Mouse (Mus musculus): ENCODE data around the gene Rbfox1.

The Rbfox1 gene

DNA sequence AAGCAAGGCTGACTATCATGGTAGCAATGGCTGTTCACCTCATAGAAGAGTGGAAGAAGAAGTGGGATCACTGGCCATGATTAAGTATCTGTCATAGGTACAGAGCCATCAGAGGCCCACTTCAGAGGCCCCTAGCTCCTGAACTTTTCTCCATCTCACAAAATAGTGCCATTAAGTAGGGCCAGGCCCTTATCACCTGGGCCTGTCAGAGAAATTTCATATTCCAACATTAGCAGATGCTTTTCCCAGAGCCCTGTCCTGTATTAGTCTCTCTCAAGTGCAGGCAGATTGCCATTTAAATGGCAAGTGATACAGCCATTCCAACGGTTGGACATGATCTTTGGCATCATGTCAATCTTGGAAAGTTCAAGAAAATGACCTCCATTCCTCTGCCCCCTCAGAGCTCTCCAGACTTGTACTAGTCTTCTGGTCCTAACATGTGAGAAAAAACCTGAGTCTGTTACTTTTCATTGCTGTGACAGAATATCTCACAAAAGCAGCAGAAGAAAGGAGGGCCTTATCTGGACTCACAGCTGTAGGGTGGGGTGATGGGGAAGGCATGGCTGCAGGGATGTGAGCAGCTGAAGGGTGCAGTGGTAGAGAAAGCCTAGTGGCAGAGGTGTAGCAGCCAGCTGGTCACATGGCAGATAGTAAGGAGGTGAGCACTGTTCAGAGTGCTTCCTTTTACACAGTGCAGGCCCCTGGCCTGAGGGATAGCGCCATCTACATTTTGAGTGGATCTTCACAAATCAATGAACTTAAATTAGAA lies 210.6 kb downstream of the Rbfox1 start:
- DNase-seq (ENCODE audit: low spot score), result no peak

DNA sequence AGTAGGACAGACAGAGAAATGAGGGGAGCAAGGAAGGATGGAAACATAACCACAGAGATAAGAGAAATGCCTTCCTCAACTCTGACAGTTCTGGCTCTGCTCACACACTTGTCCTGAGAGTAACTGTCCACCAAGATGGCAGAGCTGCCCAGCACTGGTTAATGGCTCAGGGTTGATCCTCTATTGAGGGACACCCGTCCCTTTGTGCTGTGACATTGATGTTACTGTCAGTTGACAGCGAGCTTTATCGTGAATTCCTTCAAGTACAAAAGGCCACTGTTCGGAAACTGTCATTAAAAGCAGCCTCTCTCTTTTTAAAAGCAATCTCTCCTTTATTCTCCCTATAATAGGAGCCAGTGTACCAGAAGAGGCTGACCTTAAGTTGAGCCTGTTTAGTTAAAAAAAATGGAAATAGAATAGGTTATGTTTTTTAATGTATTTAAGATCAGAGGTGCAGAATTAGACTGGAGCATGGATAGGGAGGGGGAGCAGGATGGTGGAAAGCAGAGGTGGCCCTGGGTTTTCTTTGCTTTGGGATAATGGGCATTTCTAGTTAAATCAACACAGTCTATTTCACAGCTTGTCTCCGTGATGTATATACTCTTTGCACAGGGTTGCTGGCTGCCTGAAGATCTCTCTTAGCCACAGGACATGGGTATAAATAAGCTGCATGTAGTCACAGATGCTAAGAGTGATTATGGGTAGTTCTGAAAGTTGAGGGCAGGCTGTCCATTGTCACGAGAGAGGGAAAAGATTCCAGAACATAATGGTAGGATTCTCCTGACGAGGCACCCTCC lies 212.3 kb downstream of the Rbfox1 start:
- DNase-seq (ENCODE audit: low spot score), result no peak

DNA sequence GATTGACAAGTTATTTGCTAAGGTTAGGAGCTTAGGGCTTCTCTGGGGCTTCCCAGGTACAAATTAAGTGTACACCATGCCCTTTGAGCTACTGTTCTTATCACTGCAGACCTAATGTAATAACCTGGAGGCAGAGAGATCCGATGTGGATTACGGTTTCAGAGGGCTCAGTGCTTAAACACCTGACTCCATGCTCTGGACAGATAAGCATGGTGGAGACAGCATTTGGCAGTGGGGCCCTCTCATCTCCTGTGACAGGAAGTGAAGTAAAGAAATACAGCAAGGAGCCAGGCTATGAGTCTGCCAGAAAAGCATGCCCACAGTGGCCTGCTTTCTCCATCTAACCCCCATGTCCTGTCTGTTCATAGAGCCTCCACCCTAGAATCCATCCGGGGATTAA lies 213.0 kb downstream of the Rbfox1 start:
- DNase-seq (ENCODE audit: low spot score), result no peak

DNA sequence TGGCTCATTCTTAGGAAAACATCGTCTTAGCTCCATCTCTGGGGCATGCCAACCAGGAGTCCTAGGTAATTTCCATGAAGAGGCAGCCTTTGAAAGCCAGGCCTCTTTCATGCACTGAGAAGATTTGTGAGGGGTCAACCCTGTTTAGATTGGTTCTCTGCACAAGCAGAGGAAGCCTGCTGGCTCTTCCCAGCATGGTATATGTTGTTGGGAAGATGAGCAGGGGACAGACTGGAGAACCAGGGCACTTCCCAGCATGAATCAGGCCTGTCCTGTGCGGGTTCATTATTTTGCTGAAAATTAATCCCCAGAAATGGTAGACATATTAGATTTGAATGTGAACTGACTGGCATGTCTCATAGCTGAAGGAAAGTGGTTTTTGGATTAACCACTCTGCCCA lies 214.4 kb downstream of the Rbfox1 start:
- no peak for DNase-seq (ENCODE audit: low spot score)

DNA sequence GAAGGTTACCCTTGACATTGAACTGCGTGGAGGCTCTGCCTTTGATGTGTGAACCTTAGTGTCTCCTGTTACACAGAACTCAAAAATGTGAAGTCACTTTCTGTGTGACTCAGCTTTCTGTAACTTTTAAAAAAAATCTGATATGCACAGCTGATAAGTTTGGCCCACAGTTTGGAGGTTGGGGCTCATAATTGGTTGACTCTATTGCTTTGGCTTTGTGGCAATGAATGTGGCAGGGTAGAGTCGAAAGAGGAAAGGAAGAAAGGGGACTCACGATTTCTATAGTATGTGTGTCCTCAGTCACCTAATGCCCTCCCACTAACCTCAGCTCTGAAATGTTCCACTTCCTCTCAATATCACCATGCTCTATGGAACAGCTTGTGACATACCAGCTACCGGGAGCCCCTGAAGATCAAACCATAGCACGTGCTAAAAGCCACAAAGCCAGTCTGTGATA lies 215.3 kb downstream of the Rbfox1 start:
- DNase-seq (ENCODE audit: low spot score), result no peak

DNA sequence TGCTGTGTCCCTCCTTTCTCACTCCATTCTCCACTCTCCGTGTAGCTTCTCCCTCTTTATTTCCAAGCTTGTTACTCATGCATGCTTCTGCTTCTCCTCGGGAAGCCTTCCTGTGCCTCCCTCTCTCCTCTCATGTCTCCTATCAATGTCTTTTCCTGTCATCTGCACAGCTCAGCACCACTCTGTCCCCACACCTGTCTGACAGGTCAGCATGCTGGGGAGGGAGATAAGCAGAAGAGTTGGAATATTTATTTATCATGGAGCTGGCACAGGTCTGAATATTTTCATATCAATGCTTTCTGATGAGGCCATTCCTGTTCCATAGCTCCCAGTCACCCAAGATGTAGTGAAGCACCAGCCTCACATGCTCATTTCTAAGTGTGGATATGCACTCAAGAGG lies 218.6 kb downstream of the Rbfox1 start:
- DNase-seq (ENCODE audit: low spot score), result no peak

DNA sequence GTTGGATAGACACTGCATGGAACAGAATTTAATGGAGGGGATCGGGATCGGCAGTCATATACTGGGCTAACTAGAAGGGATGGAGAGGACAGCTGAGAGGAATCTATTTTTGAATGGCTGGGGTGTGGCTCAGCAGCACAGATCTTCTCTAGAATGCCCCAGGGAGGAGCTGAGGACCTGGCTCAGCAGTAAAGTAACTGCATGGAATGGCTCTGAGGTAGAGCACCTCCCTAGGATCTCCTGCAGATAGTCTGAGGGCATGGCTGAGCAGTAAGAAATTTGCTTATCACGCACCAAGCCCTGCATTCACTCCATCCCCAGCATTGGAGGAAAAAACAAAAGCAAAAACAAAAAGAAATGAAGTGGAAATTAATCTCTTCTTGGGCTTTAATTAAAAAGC lies 225.0 kb downstream of the Rbfox1 start:
- DNase-seq (ENCODE audit: low spot score), result no peak

DNA sequence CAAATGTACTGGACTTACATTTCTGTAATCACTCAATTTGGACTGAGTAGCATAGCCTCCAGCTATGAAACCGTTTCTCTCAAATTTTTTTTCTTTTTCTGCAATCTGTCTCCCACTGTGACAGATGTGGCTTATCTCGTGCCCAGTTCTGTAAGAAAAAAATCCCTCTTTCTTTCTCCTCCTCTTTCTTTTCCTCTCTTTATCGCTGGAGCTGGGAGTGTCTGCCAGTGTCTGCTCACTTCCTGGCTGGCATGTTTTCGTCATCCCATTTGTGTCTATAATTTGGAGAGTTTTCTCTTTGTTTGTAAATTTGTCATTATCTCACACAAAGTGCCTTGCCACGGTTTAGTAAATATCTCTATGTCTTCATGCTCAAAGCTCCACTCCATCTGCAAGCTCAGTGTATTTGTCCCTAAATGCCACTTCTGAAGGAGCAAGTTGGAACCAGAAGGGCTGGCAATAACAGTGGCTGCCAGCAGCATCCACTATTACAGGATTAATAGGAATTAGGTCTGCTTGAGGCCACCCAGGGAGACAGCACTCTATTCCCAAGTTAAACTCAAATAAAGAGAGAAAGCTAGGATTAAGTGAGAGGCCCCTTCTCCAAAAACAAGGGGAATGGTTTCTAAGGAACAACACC lies 228.8 kb downstream of the Rbfox1 start:
- DNase-seq (ENCODE audit: low spot score), result no peak

DNA sequence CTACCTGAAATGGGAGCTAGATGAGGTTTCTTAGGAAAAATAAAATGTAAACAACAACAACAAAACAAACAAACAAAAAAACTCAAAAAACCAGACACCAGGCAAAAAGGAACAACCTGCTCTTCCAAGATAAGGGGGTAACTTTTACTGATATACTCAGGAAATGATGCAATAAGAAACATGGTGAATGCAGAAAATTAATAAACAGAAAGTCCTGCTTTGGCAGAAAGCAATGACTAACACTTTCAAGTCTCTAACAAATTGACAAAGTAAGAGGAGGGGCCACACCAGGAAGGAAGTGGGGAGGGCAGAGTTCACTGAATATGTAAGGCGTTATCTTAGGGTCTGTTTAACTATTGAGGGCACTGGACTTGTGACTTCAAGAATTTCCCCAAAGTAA lies 234.3 kb downstream of the Rbfox1 start:
- DNase-seq (ENCODE audit: low spot score), result no peak

DNA sequence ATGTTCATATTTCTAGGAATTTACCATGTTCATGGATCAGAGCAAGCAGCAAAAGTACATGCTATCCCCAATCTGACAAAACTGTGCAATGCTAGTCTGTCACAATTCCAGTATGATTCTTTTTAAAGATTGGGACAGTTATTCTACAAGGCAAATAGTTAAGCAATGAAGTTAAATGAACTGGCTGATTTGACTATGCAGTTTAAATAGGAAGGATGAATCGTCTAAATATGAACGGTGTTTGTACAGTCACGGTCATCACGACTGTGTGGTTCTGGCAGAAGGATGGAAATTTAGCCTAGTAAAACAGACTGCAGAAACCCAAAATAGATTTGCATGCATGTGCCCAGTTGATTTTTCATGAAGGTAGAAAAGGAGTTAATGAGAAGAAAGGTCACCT lies 236.1 kb downstream of the Rbfox1 start:
- DNase-seq (ENCODE audit: low spot score), result no peak

DNA sequence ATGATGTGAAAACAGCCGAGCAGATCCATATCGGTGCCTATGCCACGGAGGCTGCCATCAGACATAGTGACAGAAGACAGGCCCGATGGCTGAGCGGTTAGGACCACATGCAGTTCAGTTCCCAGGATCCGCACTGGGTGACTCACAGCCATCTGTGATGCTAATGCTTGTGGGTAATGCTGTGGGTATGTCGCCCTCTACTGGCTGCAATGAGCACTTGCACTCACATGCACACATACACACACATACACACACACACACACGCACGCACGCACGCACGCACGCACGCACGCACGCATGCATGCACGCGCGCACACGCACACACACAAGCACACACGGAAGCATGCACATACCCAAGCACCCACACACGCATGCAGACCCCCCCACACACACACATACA lies 237.7 kb downstream of the Rbfox1 start:
- DNase-seq (ENCODE audit: low spot score), result no peak

DNA sequence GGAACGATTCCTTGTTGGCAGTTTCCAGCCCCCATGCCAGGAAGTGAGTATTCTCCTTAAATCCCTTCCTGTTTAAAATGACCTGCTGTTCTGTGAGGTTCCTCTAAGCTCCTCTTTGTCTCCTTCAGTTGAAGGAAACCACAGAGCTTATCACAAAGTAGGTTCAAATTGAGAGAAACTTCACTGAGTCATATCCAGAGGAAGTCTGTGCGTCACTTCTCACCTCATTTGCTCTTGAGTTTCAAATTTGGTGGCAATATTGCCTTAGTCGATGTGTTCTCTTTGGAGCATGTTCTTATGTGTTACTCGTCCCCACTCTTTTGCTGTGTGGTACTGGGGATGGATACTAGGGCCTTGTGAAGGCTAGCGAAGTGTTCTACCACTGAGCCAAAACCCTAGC lies 243.2 kb downstream of the Rbfox1 start:
- DNase-seq (ENCODE audit: low spot score), result no peak

DNA sequence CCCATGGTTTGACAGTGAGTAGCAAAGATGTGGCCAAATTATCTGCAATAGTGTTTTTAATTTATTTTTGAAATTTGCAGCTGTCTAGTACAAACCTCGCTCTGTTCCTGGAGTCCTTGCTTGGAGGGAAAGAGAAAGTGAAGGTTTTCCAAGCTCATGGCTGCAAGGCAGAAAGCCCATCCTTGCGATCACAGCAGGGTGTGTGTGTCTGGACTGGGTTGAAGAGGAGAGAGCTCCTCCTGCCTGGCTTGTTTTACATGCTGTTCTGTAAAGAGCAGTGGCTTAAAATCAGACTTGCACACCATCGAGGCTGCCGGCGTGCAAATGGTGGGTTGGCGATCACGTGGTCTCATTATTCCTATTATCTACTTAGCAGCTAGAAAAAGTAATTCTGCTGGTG lies 249.9 kb downstream of the Rbfox1 start:
- DNase-seq (ENCODE audit: low spot score), result no peak

DNA sequence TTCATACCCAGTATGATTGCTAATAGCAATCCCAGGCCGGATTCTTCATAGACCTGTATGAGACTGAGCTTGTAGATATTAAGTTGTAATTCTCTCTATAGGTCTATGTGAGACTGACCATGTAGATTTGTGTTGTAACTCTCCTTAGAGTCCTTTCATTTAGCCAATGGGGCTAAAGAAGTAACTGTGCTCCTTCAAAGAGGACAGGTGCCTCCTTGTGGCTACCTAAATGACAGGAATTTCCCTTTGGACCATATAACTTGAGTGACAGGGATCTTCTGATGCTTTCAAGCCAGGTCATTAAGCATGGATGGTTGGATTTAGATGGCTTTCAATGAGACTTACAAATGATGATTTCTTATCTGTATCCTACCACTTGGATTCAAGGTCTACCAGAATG lies 254.3 kb downstream of the Rbfox1 start:
- DNase-seq (ENCODE audit: low spot score), result no peak

DNA sequence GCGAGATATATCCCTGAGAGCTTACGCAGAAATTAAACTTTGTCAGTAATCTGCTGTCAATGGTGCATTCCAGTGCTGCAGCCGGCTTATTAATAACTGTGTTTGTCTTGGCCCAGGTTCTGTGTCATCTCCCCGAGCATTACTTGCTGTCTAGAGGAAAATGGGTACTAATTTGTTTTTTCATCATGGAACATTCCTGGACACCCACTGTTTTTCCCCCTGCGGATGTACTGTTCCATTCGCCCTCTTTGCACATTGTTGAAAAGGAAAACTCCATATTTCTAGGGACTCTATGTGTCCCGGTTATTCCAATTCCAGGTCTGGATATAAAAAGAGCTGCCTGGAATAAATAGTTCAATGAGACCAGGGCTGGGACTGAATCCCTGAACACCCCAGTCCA lies 262.8 kb downstream of the Rbfox1 start:
- DNase-seq (ENCODE audit: low spot score), result peak; percentile 27

DNA sequence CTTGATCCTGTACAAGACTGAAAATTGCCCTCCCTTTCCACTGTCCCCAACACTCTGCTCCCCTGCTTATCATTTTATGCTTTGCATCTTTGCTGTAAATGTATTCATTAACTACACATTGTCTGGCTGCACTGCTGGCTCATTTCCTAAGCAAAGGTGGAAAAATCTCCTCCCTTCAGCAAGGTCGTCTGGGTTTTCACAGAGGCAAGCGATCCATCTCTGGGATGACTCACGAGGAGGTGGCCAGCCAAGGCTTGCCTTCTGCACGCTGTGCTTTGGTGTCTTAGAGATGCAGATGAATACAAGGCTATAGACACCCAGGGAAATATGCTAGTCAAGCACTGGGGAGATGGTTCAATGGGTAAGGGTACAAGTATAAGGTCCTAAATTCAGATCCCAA lies 264.2 kb downstream of the Rbfox1 start:
- DNase-seq (ENCODE audit: low spot score), result no peak

DNA sequence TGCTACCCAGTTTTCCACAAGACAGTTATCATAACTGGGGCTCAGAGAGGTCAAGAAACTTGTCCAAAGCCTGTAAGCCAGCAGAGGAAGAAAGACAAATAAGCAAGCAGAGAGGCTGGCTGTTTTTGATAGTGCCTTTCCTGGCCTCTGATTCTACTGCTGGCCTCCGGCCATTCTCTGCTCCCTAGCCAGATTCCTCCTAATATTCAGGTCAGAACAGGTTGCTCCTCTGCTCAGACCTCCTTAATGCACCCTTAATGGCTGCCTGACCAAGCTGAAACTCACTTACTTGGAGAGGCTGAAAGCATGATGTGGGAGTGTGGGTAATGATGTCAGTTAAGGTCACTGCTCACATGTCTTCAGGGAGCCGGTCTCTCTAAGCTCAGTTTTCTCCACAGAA lies 270.4 kb downstream of the Rbfox1 start:
- no peak for DNase-seq (ENCODE audit: low spot score)

DNA sequence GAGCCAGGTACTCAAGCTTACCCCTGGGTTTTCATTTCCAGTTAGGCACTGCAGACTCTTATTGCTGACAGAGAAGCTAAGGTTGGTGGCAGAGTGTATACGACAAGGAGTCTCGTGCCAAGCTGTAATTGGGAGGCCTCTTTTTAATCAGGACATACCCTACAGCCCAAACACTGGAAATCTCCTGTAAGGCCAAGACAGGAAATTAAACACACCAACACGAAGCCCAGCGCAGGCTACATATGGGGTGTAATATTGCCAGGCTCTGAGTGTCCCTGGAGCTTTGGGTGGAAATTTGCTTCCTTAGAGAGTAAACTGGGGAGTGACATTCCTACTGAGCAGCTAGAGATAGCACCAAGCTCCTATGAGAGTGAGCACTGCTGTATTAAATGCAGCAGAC lies 279.3 kb downstream of the Rbfox1 start:
- no peak for DNase-seq (ENCODE audit: low spot score)

DNA sequence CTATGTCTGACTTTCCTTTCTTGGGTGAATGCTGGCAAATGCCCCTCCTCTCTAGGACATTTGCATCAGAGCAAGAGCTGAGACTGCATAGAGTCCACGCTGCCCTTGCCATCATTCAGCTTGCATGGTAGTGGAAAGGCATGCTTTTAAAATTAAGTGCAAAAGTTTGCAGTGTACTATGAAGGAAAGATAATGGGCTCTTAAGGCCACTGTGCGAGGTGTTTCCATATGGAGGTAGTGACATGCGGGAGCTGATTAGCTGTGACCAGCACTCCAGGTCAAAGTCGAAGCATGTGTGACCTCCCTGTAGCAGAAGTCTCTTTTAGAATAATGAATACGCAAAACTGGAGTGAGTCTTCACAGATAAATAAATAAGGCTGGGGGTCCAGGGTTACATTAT lies 284.2 kb downstream of the Rbfox1 start:
- DNase-seq (ENCODE audit: low spot score), result no peak

DNA sequence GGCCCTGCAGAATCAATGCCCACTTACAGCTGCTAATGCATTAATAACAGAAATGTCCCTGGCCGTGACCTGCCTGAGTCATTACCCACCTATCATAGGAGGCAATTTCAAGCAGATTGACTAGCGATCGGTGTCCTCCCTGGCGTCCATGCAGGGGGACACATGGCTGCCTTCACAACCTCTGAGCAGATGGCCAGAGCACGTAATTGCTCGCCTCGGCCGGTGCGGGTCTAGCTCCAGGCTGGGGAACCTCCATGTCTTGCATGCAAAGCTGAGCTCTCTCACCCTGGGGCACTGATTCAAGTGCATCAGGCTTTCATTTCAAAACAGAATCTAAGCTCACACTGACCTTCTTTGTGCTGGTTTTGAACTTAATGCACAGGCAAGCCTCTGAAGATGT lies 295.7 kb downstream of the Rbfox1 start:
- no peak for DNase-seq (ENCODE audit: low spot score)

DNA sequence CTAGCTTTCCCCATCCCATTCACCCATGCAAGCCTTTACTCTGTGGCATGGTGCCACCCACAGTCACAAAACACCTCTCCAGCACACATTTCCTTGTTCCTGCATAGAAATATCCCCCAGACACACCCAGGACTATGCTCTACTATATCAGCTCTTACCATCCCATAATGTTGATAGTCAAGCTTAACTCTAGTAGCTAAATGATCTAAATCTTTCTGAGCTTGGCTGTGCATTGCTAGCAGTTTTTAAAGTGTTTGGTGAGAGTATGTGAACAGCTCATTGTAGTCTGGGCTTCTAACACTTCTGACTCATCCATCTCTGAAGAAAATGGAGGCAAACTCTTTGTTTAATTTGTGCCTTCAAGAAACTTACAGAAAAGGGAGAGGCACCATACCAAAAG lies 297.2 kb downstream of the Rbfox1 start:
- DNase-seq (ENCODE audit: low spot score), result peak; percentile 6

DNA sequence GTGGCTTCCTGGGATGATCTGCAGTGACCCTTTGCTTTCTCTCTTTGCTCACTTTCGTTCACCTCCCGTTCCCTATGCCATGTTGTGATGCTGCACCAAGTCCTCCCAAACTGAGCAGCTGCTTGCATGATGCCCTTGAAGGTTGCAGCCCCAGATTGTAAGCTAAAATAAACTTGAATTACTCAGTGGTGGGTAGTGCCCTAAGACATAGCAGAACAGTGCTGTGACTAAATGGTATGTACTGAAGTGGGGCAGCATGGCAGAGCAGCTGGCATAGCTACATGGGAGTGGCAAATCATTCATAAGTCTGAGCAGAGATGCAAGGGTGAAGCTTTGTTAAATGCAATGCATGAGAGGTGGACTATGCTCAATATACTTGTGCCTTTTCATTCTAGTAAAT lies 307.2 kb downstream of the Rbfox1 start:
- no peak for DNase-seq (ENCODE audit: low spot score)

DNA sequence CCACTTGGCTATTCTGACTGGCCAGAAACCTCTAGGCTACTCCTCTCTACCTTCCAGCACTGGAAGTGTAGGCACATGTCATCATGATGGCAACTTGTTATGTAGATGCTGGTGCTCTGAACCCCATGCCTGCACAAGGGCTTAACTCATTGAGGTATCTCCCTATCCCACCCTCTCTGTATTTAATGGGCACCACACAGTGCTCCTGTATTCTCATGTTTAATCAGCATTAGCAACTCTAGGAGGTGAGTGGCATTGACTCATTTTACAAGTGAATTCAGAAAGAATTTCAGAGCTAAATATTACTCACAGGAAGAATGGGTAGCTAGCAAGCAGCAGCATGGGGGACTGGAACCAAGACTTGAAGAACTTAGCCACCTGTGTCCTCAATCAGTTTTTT lies 321.3 kb downstream of the Rbfox1 start:
- DNase-seq (ENCODE audit: low spot score), result no peak

Data from layer of hippocampus, adult 11-12 months (tissue).